Mouse (Mus musculus): ENCODE results near the gene Mycbp2. TPM values are rescaled to one million over a fixed set of nuclear protein-coding genes. Genes with fewer than 3 reads are reported as not detected.

Gene Mycbp2
- 9.6 and 11.4 TPM in 2 replicates for polyA plus RNA-seq (2015; fragmentation: Nextera tagmentation; extraction: Ambion mirVana)

DNA sequence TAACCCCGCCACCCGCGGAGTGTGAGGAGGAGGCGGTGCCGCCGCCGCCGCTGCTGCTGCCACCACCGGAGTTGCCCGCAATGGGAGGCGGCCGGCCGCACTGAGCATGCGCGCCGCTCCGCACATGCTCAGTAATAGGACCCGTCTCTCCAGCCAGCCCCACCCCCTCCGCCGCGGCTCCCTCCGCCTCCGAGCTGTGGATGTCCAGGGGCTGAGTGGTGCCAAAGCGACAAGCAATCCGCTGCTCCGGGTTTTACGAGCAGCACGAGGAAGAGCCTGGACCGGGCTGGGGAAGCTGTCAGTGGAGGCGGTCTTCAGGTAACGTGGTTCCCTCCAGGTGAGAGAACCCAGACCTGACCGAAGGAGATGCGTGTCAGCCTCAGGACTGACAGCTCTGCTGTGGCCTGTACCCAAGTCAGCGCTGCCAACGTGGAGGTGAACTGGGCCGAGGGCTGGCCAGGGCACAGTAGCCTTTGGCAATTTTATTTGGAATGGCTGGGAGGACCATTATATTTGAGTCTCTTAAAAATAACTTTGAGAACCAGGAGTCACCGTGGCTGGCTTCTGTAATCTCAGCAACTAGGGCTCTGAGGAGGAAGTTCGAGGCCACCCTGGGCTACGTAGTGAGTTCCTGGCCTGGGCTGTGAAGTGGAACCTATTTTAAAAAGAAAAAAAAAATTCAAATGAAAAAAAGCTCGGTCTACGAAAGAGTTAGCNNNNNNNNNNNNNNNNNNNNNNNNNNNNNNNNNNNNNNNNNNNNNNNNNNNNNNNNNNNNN, at the start of gene Mycbp2:
Mycbp2 (minus strand) TSS at position 86 of the 777 bp plus-strand sequence.
- no peaks in the 10 kb centered on the region for H3K36me3 ChIP-seq
- H3K4me1 ChIP-seq = peaks cover 41% of the 10 kb centered on the region
- H3K4me3 ChIP-seq = peak within 1 kb of the TSS; percentile 85
- WGBS = 4% methylated on average over 40 of the region's 41 CpGs
- H3K27me3 ChIP-seq (replicated peaks) = no peaks in the 10 kb centered on the region
- H3K9me3 ChIP-seq = no peaks in the 10 kb centered on the region
- peak within 1 kb of the TSS; percentile 91 for H3K9ac ChIP-seq
- peak within 1 kb of the TSS; percentile 91 for H3K4me2 ChIP-seq
- ATAC-seq (ENCODE audit: extremely low read depth, insufficient number of reproducible peaks, low FRiP score, low TSS enrichment) = peak; percentile 94
- H3K27ac ChIP-seq (replicated peaks) = peak within 1 kb of the TSS; percentile 94

DNA sequence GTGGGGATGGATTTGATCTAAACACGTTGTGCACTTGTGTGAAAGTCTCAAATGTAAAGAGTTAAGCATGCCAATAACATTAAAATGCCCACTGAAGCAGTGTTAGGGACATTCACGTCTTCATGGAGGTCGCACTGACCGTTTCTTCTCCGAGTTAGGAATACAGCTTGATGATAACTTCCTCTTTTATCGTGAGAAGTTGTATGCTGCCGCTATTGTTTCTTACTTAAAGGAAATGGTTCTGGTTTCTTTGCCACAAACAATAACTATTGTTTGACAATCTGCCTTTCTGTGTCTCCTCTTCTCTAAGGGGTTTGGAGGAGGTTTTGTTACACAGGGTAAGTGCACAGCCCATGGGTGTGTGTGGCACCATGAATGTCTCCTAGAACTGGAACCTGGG, 45.8 kb upstream of the Mycbp2 start:
- no peak overlapping the region for H3K4me2 ChIP-seq
- H3K9me3 ChIP-seq = no peaks in the 10 kb centered on the region
- no peaks in the 10 kb centered on the region for H3K36me3 ChIP-seq
- no peak overlapping the region for H3K9ac ChIP-seq
- H3K27me3 ChIP-seq (replicated peaks) = no peaks in the 10 kb centered on the region
- no peak for ATAC-seq (ENCODE audit: extremely low read depth, insufficient number of reproducible peaks, low FRiP score, low TSS enrichment)
- 60% methylated on average over 7 of the region's 7 CpGs for WGBS
- no peak overlapping the region for H3K27ac ChIP-seq (replicated peaks)
- no peak overlapping the region for H3K4me3 ChIP-seq
- no peaks in the 10 kb centered on the region for H3K4me1 ChIP-seq

DNA sequence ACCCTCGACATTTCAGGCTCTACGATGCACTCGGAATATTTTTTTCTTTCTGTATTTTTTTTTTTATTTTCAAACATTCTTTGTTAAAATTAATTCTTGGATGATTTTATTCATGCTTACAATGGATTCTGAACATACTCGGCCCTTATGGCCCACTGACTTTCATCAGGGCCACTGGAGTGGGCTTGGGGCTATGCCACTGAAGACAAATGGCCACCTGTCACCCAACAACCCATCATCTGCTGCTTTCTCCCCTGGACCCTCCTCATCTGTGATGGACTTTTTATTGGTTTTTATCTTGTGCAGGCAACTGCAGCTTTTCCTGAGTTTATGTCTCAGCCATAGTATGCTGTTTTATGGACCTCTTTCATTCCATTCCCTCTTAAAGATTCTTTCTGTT, 40.8 kb upstream of the Mycbp2 start:
- no peak overlapping the region for H3K9ac ChIP-seq
- no peaks in the 10 kb centered on the region for H3K4me1 ChIP-seq
- H3K9me3 ChIP-seq = no peaks in the 10 kb centered on the region
- WGBS = 84% methylated on average over 4 of the region's 4 CpGs
- H3K4me2 ChIP-seq = no peak overlapping the region
- ATAC-seq (ENCODE audit: extremely low read depth, insufficient number of reproducible peaks, low FRiP score, low TSS enrichment) = no peak
- no peak overlapping the region for H3K4me3 ChIP-seq
- H3K27ac ChIP-seq (replicated peaks) = no peak overlapping the region
- H3K36me3 ChIP-seq = no peaks in the 10 kb centered on the region
- no peaks in the 10 kb centered on the region for H3K27me3 ChIP-seq (replicated peaks)

DNA sequence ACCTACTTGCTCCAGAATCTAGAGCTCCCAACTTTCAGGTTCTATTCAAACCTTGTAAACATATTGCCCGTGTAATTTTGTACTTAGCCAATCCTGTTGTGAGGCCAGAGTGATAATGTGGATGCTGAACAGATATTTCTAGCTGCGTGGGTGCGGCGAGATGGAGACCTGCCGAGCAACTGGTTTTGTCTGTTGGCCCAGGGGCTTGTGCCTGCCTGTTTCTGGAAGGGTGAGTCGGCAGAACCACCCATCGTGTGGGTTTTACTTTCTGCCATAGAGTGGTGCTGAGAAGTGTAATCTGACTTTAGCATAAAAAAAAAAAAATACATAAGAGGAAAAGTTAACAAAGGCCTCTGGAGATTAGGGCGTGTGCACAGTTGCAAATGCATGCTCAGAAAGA, 40.3 kb upstream of the Mycbp2 start:
- Histone ChIP-seq H3K4me3 (no peak overlapping the region), H3K36me3 (no peaks in the 10 kb centered on the region), H3K9me3 (no peaks in the 10 kb centered on the region), H3K4me1 (no peaks in the 10 kb centered on the region), H3K4me2 (no peak overlapping the region), H3K27ac (replicated peaks) (no peak overlapping the region), H3K9ac (no peak overlapping the region), H3K27me3 (replicated peaks) (no peaks in the 10 kb centered on the region)
- 74% methylated on average over 8 of the region's 8 CpGs for WGBS
- ATAC-seq (ENCODE audit: extremely low read depth, insufficient number of reproducible peaks, low FRiP score, low TSS enrichment) = no peak

DNA sequence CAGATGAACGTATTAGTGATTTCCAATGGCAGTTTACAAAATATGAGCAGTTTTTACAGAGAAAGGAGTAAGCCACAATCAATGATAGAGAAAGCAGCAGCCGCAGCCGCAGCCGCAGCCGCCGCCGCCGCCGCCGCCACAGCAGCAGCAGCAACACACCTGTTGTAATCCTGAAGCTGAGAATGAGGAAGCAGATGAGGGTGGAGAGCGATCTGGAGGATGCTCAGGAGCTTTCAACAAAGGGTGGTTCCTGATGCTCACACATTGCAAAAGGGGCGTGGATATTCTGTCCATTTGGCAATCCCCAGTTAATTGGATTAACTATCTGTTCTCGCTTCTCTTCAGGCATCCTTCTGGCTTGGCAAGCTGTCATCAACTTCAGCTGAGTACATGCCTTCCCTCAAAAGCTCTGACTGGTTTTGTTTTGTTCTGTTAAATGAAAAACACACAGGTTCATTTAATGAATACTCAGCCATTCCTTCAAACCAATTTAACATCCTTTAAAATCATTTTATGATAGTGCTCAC, 38.5 kb upstream of the Mycbp2 start:
- Histone ChIP-seq H3K9ac (no peak overlapping the region), H3K4me1 (no peaks in the 10 kb centered on the region), H3K36me3 (no peaks in the 10 kb centered on the region), H3K27ac (replicated peaks) (no peak overlapping the region), H3K9me3 (no peaks in the 10 kb centered on the region), H3K4me2 (no peak overlapping the region), H3K4me3 (no peak overlapping the region), H3K27me3 (replicated peaks) (no peaks in the 10 kb centered on the region)
- WGBS = 51% methylated on average over 13 of the region's 13 CpGs
- no peak for ATAC-seq (ENCODE audit: extremely low read depth, insufficient number of reproducible peaks, low FRiP score, low TSS enrichment)

DNA sequence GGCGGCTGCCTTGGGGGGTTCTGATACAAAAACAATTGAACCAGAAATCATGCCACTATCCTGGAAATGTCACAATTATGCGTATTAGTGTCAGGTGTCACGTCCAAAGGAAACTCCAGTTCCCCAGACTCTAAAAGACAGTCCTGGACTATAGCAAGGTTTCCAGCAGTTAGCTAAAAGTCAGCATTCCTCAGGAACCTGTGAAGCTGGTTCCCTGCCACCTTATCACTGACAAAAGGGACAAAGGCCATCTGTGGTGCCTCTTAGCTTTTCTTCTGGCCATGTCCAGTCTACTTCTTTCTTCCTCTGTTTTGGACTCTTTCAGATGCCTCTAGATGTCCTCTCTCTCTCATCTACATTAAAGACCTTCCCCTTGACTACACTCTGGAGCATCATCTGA, 32.1 kb upstream of the Mycbp2 start:
- no peak overlapping the region for H3K4me2 ChIP-seq
- H3K9ac ChIP-seq = no peak overlapping the region
- no peak overlapping the region for H3K4me3 ChIP-seq
- no peaks in the 10 kb centered on the region for H3K9me3 ChIP-seq
- 63% methylated on average over 3 of the region's 3 CpGs for WGBS
- no peak for ATAC-seq (ENCODE audit: extremely low read depth, insufficient number of reproducible peaks, low FRiP score, low TSS enrichment)
- no peaks in the 10 kb centered on the region for H3K36me3 ChIP-seq
- no peak overlapping the region for H3K27ac ChIP-seq (replicated peaks)
- H3K4me1 ChIP-seq = no peaks in the 10 kb centered on the region
- no peaks in the 10 kb centered on the region for H3K27me3 ChIP-seq (replicated peaks)

DNA sequence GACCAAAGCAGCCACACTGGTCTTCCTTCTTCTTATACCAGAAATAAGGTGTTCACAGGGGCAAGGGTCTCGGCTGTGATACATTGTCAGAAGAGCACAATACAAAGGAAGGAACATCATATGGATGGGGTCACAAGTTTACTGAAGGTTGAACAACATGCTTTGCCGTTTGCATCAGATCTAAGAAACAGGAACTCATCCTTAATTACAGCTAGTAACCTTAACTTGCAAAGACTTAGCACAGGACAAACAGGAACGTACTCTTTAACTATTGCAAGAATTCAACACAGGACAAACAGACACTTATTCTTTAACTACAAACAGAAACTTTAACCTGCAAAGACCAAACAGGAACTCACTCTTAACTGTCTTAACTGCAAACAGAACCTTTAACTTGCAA, 30.2 kb upstream of the Mycbp2 start:
- no peak overlapping the region for H3K9ac ChIP-seq
- H3K9me3 ChIP-seq = no peaks in the 10 kb centered on the region
- no peak overlapping the region for H3K4me3 ChIP-seq
- no peak overlapping the region for H3K4me2 ChIP-seq
- no peaks in the 10 kb centered on the region for H3K4me1 ChIP-seq
- H3K36me3 ChIP-seq = no peaks in the 10 kb centered on the region
- no peak for ATAC-seq (ENCODE audit: extremely low read depth, insufficient number of reproducible peaks, low FRiP score, low TSS enrichment)
- WGBS = 65% methylated on average over 3 of the region's 3 CpGs
- no peak overlapping the region for H3K27ac ChIP-seq (replicated peaks)
- H3K27me3 ChIP-seq (replicated peaks) = no peaks in the 10 kb centered on the region

DNA sequence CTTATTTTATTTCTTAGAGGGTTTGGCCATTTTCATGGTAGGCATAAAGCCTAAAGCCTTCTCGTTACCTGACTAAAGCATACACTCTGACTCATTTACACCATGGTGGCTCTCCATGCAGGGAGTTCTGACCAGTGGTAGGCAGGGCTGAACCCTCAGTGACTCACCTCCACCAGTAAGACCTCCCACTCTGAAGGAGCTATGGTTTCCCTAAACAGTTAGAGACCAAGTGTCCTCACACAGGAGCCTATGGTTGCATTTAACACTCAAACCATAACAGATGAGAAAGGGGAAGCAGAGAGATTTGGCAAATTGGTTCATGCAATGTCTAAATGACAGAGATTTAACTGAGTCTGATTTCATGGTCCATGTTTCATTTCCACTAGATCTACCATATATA, 28.9 kb upstream of the Mycbp2 start:
- no peaks in the 10 kb centered on the region for H3K9me3 ChIP-seq
- 71% methylated on average over 1 of the region's 1 CpGs for WGBS
- ATAC-seq (ENCODE audit: extremely low read depth, insufficient number of reproducible peaks, low FRiP score, low TSS enrichment) = no peak
- H3K4me1 ChIP-seq = no peaks in the 10 kb centered on the region
- H3K4me3 ChIP-seq = no peak overlapping the region
- no peak overlapping the region for H3K9ac ChIP-seq
- H3K27me3 ChIP-seq (replicated peaks) = no peaks in the 10 kb centered on the region
- no peak overlapping the region for H3K27ac ChIP-seq (replicated peaks)
- H3K36me3 ChIP-seq = no peaks in the 10 kb centered on the region
- H3K4me2 ChIP-seq = no peak overlapping the region

DNA sequence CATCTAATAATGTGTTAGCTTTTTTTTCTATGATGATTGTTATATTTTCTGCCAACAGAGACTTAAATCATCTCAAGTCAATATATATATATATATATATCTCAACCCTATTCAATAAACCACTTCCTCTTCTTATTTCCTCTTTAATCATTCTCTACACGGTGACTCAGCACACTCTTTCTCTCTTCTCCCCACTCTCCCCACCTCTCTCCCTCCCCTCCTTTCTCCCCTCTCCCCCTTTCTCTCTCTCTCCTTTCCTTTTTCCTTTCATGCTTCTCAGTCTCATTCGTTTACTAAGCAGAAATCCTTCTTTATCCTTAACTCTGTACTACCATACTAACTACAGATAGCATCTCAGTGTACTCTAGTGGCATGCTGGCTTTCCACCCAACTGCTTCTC, 16.6 kb upstream of the Mycbp2 start:
- H3K4me2 ChIP-seq = no peak overlapping the region
- H3K9me3 ChIP-seq = no peaks in the 10 kb centered on the region
- no peak overlapping the region for H3K4me3 ChIP-seq
- no peaks in the 10 kb centered on the region for H3K36me3 ChIP-seq
- no peak overlapping the region for H3K9ac ChIP-seq
- no peaks in the 10 kb centered on the region for H3K4me1 ChIP-seq
- no peak for ATAC-seq (ENCODE audit: extremely low read depth, insufficient number of reproducible peaks, low FRiP score, low TSS enrichment)
- WGBS = 46% methylated on average over 2 of the region's 2 CpGs
- no peaks in the 10 kb centered on the region for H3K27me3 ChIP-seq (replicated peaks)
- H3K27ac ChIP-seq (replicated peaks) = no peak overlapping the region

DNA sequence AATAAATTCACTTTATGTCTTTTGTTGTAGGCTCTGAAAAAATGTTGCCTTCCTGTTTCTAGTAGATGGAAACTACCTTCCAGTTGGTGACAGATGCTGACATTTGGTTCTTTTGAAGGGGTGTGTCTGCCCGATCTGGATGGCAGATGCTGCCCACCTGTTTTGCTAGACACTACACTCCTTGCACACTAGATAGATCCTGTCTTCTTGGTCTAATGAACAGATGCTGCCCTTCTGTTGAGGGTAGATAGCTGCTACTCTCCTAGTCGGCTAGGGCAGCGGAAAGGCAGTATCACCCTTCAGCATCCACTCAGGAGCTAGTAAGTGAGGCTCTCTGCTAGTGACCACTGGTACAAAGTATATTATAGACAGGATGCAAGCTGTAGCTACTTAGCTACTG, 9.5 kb upstream of the Mycbp2 start:
- Histone ChIP-seq H3K9ac (no peak overlapping the region), H3K9me3 (no peaks in the 10 kb centered on the region), H3K4me1 (peaks cover 8% of the 10 kb centered on the region), H3K4me3 (no peak overlapping the region), H3K36me3 (no peaks in the 10 kb centered on the region), H3K27ac (replicated peaks) (no peak overlapping the region), H3K27me3 (replicated peaks) (no peaks in the 10 kb centered on the region), H3K4me2 (no peak overlapping the region)
- ATAC-seq (ENCODE audit: extremely low read depth, insufficient number of reproducible peaks, low FRiP score, low TSS enrichment) = no peak
- WGBS = 64% methylated on average over 3 of the region's 3 CpGs

DNA sequence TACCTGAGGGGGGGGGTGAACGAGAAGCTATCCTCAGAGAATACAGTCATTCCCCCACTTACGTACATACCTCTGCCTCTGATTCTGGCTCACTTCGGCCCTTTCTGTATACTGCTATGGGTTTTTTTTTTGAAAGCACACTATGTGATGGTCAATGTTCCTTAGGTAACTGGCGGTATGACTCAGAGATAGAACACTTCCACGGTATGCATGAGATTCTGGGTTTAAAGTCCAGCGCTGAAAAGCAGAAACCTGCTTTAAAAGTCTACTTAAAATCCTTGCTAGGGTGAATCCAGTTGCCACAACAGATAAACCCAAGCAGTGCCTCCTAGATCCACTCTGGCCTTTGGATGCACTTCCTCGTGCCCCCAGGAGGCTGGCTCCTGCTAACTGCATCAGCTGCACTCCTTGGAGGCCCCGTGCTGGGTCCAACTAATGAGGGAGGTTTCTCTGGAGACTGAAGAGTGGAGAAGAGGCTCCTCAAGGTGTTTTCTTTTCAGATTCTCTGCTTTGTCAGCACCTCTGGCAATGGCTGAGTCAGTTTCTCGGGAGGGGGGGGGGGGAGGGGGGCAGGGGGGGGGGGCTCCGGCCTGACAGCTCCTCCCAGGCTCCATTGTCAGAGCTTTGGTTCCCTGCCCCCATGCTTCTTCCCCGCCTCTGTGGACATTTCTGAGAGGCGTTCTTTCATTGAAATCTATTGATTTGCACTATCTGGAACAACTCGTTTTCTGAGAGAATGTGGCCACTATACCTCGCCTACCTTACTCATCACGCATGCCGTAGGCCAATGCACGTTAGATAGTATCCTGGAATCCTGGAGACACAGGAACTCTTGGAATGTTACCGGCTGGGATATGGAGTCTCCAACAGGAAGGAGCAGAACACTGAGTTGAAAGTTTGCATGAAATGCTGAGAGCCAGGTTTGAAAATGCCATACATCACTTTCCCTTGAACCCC, 8.1 kb upstream of the Mycbp2 start:
- ATAC-seq (ENCODE audit: extremely low read depth, insufficient number of reproducible peaks, low FRiP score, low TSS enrichment) = no peak
- Histone ChIP-seq H3K9ac (0 out of 2 replicates have a peak overlapping the region, but pooled peaks have one; percentile 7), H3K36me3 (no peaks in the 10 kb centered on the region), H3K4me1 (peaks cover 14% of the 10 kb centered on the region), H3K27me3 (replicated peaks) (no peaks in the 10 kb centered on the region), H3K27ac (replicated peaks) (no peak overlapping the region), H3K4me3 (peak overlapping the region; percentile 30), H3K9me3 (no peaks in the 10 kb centered on the region), H3K4me2 (peak overlapping the region; percentile 61)
- WGBS = 27% methylated on average over 17 of the region's 18 CpGs
